Mouse (Mus musculus): ENCODE results near the gene Pgc. TPM values are rescaled to one million over a fixed set of nuclear protein-coding genes. Genes with fewer than 3 reads are reported as not detected.

Pgc gene
- polyA plus RNA-seq, 1 experiment from 2014 or later, result 2.6 TPM

GRCm38 (mm10) chr17:47702548-47703345, 23.9 kb upstream of the Pgc start:
- H3K27ac ChIP-seq (ENCODE audit: low read depth), result no peak overlapping the region
- no peak overlapping the region for H3K4me2 ChIP-seq (ENCODE audit: low read length)
- peaks cover 37% of the 10 kb centered on the region for H3K36me3 ChIP-seq (ENCODE audit: control insufficient read depth, insufficient read depth, low read length)
- no peaks in the 10 kb centered on the region for H3K9me3 ChIP-seq (ENCODE audit: control insufficient read depth, low read length)
- no peak overlapping the region for H3K9ac ChIP-seq (ENCODE audit: low read length)
- no peaks in the 10 kb centered on the region for H3K27me3 ChIP-seq (replicated peaks; ENCODE audit: control insufficient read depth, insufficient read depth, low read length)
- H3K4me3 ChIP-seq (ENCODE audit: low read depth, low read length), result no peak overlapping the region
- WGBS, result 40% methylated on average over 28 of the region's 28 CpGs
- ATAC-seq (replicated peaks; ENCODE audit: low FRiP score, low TSS enrichment, low read depth), result no peak
- no peak for DNase-seq (ENCODE audit: low spot score)
- peaks cover 4% of the 10 kb centered on the region; the same call in 1 of the 2 replicates for H3K4me1 ChIP-seq (replicated peaks; ENCODE audit: control insufficient read depth, insufficient read depth, low read length)

- Histone ChIP-seq H3K4me2 (ENCODE audit: low read length) (no peak overlapping the region), H3K4me3 (ENCODE audit: low read depth, low read length) (no peak overlapping the region), H3K9me3 (ENCODE audit: control insufficient read depth, low read length) (no peaks in the 10 kb centered on the region), H3K27me3 (replicated peaks; ENCODE audit: control insufficient read depth, insufficient read depth, low read length) (no peaks in the 10 kb centered on the region), H3K9ac (ENCODE audit: low read length) (no peak overlapping the region), H3K27ac (ENCODE audit: low read depth) (no peak overlapping the region), H3K4me1 (replicated peaks; ENCODE audit: control insufficient read depth, insufficient read depth, low read length) (peaks cover 4% of the 10 kb centered on the region; the same call in 1 of the 2 replicates), H3K36me3 (ENCODE audit: control insufficient read depth, insufficient read depth, low read length) (peaks cover 34% of the 10 kb centered on the region)
- 46% methylated on average over 20 of the region's 20 CpGs for WGBS
- no peak for ATAC-seq (replicated peaks; ENCODE audit: low FRiP score, low TSS enrichment, low read depth)
- DNase-seq (ENCODE audit: low spot score), result no peak
Observed at GRCm38 (mm10) chr17:47703556-47703955, 23.1 kb upstream of the Pgc start.

- no peak overlapping the region for H3K27ac ChIP-seq (ENCODE audit: low read depth)
- WGBS, result 87% methylated on average over 4 of the region's 4 CpGs
- DNase-seq (ENCODE audit: low spot score), result no peak
Observed at GRCm38 (mm10) chr17:47704692-47705091, 21.9 kb upstream of the Pgc start.

GRCm38 (mm10) chr17:47706196-47706595, 20.4 kb upstream of the Pgc start:
- H3K9me3 ChIP-seq (ENCODE audit: control insufficient read depth, low read length), result no peaks in the 10 kb centered on the region
- H3K36me3 ChIP-seq (ENCODE audit: control insufficient read depth, insufficient read depth, low read length), result peaks cover 17% of the 10 kb centered on the region
- whole genome bisulfite sequencing, result 53% methylated on average over 1 of the region's 1 CpGs
- DNase-seq (ENCODE audit: low spot score), result no peak
- no peak overlapping the region for H3K27ac ChIP-seq (ENCODE audit: low read depth)
- no peak overlapping the region for H3K4me3 ChIP-seq (ENCODE audit: low read depth, low read length)
- no peak for ATAC-seq (replicated peaks; ENCODE audit: low FRiP score, low TSS enrichment, low read depth)
- no peaks in the 10 kb centered on the region for H3K27me3 ChIP-seq (replicated peaks; ENCODE audit: control insufficient read depth, insufficient read depth, low read length)
- no peak overlapping the region for H3K9ac ChIP-seq (ENCODE audit: low read length)
- H3K4me1 ChIP-seq (replicated peaks; ENCODE audit: control insufficient read depth, insufficient read depth, low read length), result peaks cover 4% of the 10 kb centered on the region; the same call in 1 of the 2 replicates
- no peak overlapping the region for H3K4me2 ChIP-seq (ENCODE audit: low read length)

More at GRCm38 (mm10) chr17:47704692-47705091, 21.9 kb upstream of the Pgc start:
- H3K4me3 ChIP-seq (ENCODE audit: low read depth, low read length), result no peak overlapping the region
- no peaks in the 10 kb centered on the region for H3K27me3 ChIP-seq (replicated peaks; ENCODE audit: control insufficient read depth, insufficient read depth, low read length)
- no peak overlapping the region for H3K4me2 ChIP-seq (ENCODE audit: low read length)
- no peak for ATAC-seq (replicated peaks; ENCODE audit: low FRiP score, low TSS enrichment, low read depth)
- H3K4me1 ChIP-seq (replicated peaks; ENCODE audit: control insufficient read depth, insufficient read depth, low read length), result peaks cover 4% of the 10 kb centered on the region; the same call in 1 of the 2 replicates
- no peak overlapping the region for H3K9ac ChIP-seq (ENCODE audit: low read length)
- H3K9me3 ChIP-seq (ENCODE audit: control insufficient read depth, low read length), result no peaks in the 10 kb centered on the region
- peaks cover 30% of the 10 kb centered on the region for H3K36me3 ChIP-seq (ENCODE audit: control insufficient read depth, insufficient read depth, low read length)

GRCm38 (mm10) chr17:47707961-47708360, 18.7 kb upstream of the Pgc start:
- DNase-seq (ENCODE audit: low spot score), result no peak
- ATAC-seq (replicated peaks; ENCODE audit: low FRiP score, low TSS enrichment, low read depth), result no peak
- 81% methylated on average over 3 of the region's 3 CpGs for WGBS

GRCm38 (mm10) chr17:47708972-47709371, 17.7 kb upstream of the Pgc start:
- Histone ChIP-seq H3K27ac (ENCODE audit: low read depth) (no peak overlapping the region; the same call in 1 of the 2 replicates), H3K36me3 (ENCODE audit: control insufficient read depth, insufficient read depth, low read length) (no peaks in the 10 kb centered on the region; the same call in 1 of the 2 replicates), H3K4me1 (replicated peaks; ENCODE audit: control insufficient read depth, insufficient read depth, low read length) (no peaks in the 10 kb centered on the region), H3K4me2 (ENCODE audit: low read length) (no peak overlapping the region), H3K9me3 (ENCODE audit: control insufficient read depth, low read length) (no peaks in the 10 kb centered on the region), H3K27me3 (replicated peaks; ENCODE audit: control insufficient read depth, insufficient read depth, low read length) (no peaks in the 10 kb centered on the region), H3K9ac (ENCODE audit: low read length) (no peak overlapping the region), H3K4me3 (ENCODE audit: low read depth, low read length) (no peak overlapping the region)
- ATAC-seq (replicated peaks; ENCODE audit: low FRiP score, low TSS enrichment, low read depth) (no peak), DNase-seq (ENCODE audit: low spot score) (no peak)
- 57% methylated on average over 4 of the region's 4 CpGs for WGBS

More at GRCm38 (mm10) chr17:47707961-47708360, 18.7 kb upstream of the Pgc start:
- Histone ChIP-seq H3K9ac (ENCODE audit: low read length) (no peak overlapping the region), H3K27me3 (replicated peaks; ENCODE audit: control insufficient read depth, insufficient read depth, low read length) (no peaks in the 10 kb centered on the region), H3K9me3 (ENCODE audit: control insufficient read depth, low read length) (no peaks in the 10 kb centered on the region), H3K4me2 (ENCODE audit: low read length) (no peak overlapping the region), H3K4me1 (replicated peaks; ENCODE audit: control insufficient read depth, insufficient read depth, low read length) (peaks cover 3% of the 10 kb centered on the region; the same call in 1 of the 2 replicates), H3K36me3 (ENCODE audit: control insufficient read depth, insufficient read depth, low read length) (peaks cover 6% of the 10 kb centered on the region; the same call in 1 of the 2 replicates), H3K4me3 (ENCODE audit: low read depth, low read length) (no peak overlapping the region), H3K27ac (ENCODE audit: low read depth) (no peak overlapping the region)

GRCm38 (mm10) chr17:47710036-47710435, 16.6 kb upstream of the Pgc start:
- ATAC-seq (replicated peaks; ENCODE audit: low FRiP score, low TSS enrichment, low read depth) (no peak), DNase-seq (ENCODE audit: low spot score) (no peak)
- no peak overlapping the region for H3K9ac ChIP-seq (ENCODE audit: low read length)
- H3K9me3 ChIP-seq (ENCODE audit: control insufficient read depth, low read length), result no peaks in the 10 kb centered on the region
- no peak overlapping the region for H3K4me2 ChIP-seq (ENCODE audit: low read length)
- no peak overlapping the region for H3K4me3 ChIP-seq (ENCODE audit: low read depth, low read length)
- 66% methylated on average over 3 of the region's 3 CpGs for WGBS
- no peak overlapping the region for H3K27ac ChIP-seq (ENCODE audit: low read depth)
- no peaks in the 10 kb centered on the region for H3K36me3 ChIP-seq (ENCODE audit: control insufficient read depth, insufficient read depth, low read length)
- no peaks in the 10 kb centered on the region for H3K27me3 ChIP-seq (replicated peaks; ENCODE audit: control insufficient read depth, insufficient read depth, low read length)
- no peaks in the 10 kb centered on the region for H3K4me1 ChIP-seq (replicated peaks; ENCODE audit: control insufficient read depth, insufficient read depth, low read length)

GRCm38 (mm10) chr17:47711883-47712282, 14.8 kb upstream of the Pgc start:
- DNase-seq (ENCODE audit: low spot score) (no peak), ATAC-seq (replicated peaks; ENCODE audit: low FRiP score, low TSS enrichment, low read depth) (no peak)

More at GRCm38 (mm10) chr17:47711883-47712282, 14.8 kb upstream of the Pgc start:
- no peaks in the 10 kb centered on the region for H3K9me3 ChIP-seq (ENCODE audit: control insufficient read depth, low read length)
- no peaks in the 10 kb centered on the region for H3K27me3 ChIP-seq (replicated peaks; ENCODE audit: control insufficient read depth, insufficient read depth, low read length)
- no peak overlapping the region for H3K4me2 ChIP-seq (ENCODE audit: low read length)
- H3K4me3 ChIP-seq (ENCODE audit: low read depth, low read length), result no peak overlapping the region
- no peaks in the 10 kb centered on the region for H3K4me1 ChIP-seq (replicated peaks; ENCODE audit: control insufficient read depth, insufficient read depth, low read length)
- H3K36me3 ChIP-seq (ENCODE audit: control insufficient read depth, insufficient read depth, low read length), result no peaks in the 10 kb centered on the region
- H3K9ac ChIP-seq (ENCODE audit: low read length), result no peak overlapping the region
- WGBS, result 52% methylated on average over 6 of the region's 6 CpGs
- H3K27ac ChIP-seq (ENCODE audit: low read depth), result no peak overlapping the region

Data from intestine, embryonic 14.5 days (tissue).